Mouse (Mus musculus): ENCODE data around the gene Cdc7. TPM values are rescaled to one million over a fixed set of nuclear protein-coding genes. Genes with fewer than 3 reads are reported as not detected.

The Cdc7 gene
- total RNA-seq, 2 experiments from 2014 or later: 3.3 to 3.5 TPM

DNA sequence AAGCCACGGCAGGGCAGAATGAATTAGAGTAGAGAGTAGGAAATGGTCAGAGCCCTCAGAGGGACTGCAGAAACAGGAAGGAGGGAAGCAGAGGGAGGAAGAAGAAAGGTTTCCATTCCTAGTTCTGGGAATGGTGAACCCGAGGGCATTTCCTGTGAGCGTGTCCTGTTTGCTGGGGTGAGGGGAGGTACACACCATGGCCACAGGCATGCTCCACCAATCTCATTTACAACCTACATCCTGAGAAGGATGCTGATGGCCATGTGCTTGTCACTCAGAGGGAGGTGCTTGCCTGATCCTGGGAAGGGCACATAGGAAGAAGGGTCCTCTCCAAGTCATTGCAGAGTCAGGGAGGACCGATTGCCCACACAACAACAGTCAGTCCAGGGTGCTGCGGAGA is 59.8 kb downstream of the Cdc7 start:
- DNase-seq: no peak

DNA sequence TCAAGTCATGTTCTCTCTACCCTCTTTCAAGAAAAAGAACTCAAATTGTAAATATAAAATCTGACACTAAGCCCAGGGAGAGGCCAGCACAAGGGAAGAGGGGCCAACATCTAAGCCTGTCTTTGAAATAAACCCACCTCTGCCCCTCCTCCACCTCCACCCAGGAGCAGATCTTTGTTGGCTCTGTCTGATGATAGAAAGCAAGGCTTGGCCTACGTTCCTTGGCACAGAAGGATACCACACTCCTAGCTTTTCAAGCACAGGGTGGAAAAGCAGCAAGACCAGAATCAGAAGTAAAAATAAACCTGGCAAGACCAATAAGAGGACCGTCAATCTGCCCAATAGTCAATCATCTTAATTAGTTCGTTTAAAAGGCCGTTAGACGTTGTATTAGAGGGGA is 61.2 kb downstream of the Cdc7 start:
- DNase-seq: no peak

DNA sequence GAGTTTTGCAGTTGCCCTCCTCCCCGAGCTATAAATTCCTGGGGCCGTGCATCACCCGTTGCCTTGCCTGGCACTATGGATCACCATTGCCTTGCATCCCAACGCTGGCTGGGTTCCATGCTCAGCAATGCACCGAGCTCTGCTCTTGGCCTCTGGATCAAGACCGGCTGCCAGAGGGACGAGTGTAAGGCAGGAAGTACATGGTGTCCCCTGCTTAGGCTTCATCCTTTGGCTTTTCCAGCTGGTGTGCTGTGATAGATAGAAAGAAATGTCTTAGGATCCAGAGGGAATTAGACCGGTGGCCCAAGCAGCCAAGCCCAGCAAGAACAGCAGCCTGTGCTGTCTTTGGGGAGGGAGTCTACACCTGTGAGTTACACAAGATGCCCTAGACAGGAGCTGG is 61.7 kb downstream of the Cdc7 start:
- DNase-seq: peak; percentile 38

DNA sequence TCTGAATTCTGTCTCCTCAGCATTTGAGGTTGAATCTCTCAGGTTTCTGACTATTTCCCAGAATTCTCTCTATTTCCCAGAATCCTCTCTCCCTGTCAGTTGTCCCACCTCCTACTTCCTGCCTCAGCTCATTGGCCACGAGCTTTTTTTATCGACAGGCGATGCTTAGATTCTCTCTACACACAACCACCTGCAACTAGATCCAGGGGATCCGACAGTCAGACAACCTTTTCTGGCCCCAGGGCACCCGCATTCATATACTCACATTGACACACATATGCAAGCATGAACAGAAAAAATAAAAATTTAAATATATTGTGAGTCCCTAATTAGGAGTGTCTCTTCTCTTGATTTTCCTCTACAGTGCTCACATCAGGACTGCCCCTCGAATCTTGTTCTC is 63.5 kb downstream of the Cdc7 start:
- DNase-seq: no peak

DNA sequence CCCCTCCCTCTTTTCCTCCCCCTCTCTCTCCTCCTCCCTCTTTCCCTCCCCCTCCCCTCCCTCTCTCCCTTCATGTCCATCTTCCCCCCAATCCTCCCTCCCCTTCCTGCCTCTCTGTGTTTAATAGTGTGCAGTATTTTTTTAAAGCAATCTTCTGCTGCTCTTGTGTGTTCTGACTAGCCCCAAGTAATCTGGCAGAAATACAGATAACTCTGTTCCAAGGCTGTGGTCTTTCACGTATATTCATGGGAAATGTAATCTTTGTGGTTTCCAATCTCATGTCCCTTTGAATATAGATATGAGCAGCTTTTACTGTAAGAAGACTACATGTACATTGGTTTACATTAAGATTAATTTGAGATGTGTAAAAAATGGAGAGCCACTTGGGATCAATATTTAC is 64.4 kb downstream of the Cdc7 start:
- DNase-seq: no peak

DNA sequence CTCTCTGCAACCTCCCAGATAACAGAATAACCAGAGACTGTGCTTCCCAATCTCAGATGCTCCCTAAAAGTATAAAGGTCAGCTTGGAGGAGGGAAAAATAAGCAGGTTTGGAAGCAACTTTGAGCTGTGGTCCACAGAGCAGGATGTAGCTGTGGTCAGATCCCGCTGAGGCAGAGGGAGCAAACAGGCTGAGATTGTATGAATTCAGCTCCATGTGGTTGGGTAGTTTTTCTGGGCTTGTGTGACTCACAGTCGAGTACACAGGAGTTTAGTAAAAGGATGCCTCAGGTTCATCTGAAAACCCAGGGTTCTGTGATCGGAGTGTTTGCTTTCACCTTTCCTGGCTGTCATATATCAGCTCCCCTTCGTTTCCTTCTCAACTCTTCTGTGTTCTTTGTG is 65.7 kb downstream of the Cdc7 start:
- no peak for DNase-seq

DNA sequence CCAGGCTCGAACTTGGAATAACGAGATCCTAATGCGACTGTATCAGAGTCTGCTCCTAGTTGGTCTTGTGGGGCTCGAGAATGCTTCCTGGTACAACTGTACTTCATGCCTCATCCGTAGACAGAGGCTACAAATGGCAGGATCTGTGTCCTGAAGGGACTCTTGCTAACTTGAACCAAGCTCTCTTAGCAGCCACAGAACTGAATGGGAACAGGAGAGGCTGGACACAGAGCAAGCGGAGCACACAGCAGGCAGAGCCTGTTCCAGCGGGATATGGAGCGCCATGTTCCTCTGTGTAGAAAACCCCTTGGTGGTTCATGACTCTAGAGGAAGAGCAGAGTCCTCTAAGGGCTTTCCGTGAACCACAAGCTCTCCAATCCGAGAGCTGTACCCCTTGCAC is 66.7 kb downstream of the Cdc7 start:
- DNase-seq: no peak

Other genes with a start within 250 kb of the Cdc7 start
- not detected for gene Hfm1, start 38.0 kb upstream of the Cdc7 start, total RNA-seq (2021)

Measured in gastrocnemius, postnatal 10 days (tissue).